Mouse (Mus musculus) spleen, adult 2 months (tissue): ENCODE data around the gene Plekha3. TPM values are rescaled to one million over a fixed set of nuclear protein-coding genes. Genes with fewer than 3 reads are reported as not detected.
A peak's percentile ranks its signal among the peaks of the same experiment; 100 is the strongest.

Experiments
- DNase-seq, 2 experiments: peaks; one replicate each; pipeline versions ENCODE4 v3.0.0 to v3.0.0-alpha.2; 2012 to 2021; ENCODE audit warnings: low spot score in 2 of 2, low read depth in 1 of 2
- H3K27ac ChIP-seq: fragments of 200-500 bp; 2 replicates; pipeline ENCODE4 v1.5.1; 2012; ENCODE audit warnings: low read length, inconsistent platforms; ENCODE audit not compliant: insufficient read depth
- H3K27me3 ChIP-seq: fragments of 200-500 bp; 2 replicates; pipeline ENCODE4 v1.6.1; 2012; ENCODE audit warnings: mild to moderate bottlenecking, moderate library complexity, low read length, inconsistent platforms; ENCODE audit not compliant: control insufficient read depth, insufficient read depth
- H3K36me3 ChIP-seq: fragments of 200-500 bp; 2 replicates; pipeline ENCODE4 v1.6.1; 2012; ENCODE audit warnings: mild to moderate bottlenecking, low read length, inconsistent platforms; ENCODE audit not compliant: control insufficient read depth, insufficient read depth
- H3K4me1 ChIP-seq: fragments of 200-500 bp; 2 replicates; pipeline ENCODE4 v1.6.1; 2011; ENCODE audit warnings: inconsistent platforms; ENCODE audit not compliant: control insufficient read depth, insufficient read depth, insufficient read length
- H3K4me3 ChIP-seq: fragments of 200-500 bp; 2 replicates; pipeline ENCODE4 v1.5.1; 2011; ENCODE audit warnings: mild to moderate bottlenecking, inconsistent platforms; ENCODE audit not compliant: insufficient read depth, insufficient read length; ENCODE audit errors: extremely low read depth
- CTCF ChIP-seq: fragments of 200-500 bp; IDR thresholded peaks from 2 replicates; pipeline ENCODE4 v1.5.1; 2011; ENCODE audit warnings: mild to moderate bottlenecking, inconsistent platforms; ENCODE audit not compliant: insufficient read depth, insufficient read length, insufficient replicate concordance; ENCODE audit errors: extremely low read depth
- POLR2A ChIP-seq: fragments of 200-500 bp; IDR thresholded peaks from 2 replicates; pipeline ENCODE4 v1.6.1; 2011; ENCODE audit warnings: low read depth, low read length, inconsistent platforms
- WGBS: fragments of 180-500 bp; shearing (Covaris S2); methylation state at CpG from one replicate; pipeline ENCODE4 v1.1.7; 2018; 5-methylcytosine and 5-hydroxymethylcytosine counted together
- polyA plus RNA-seq: library from polyadenylated mRNA; depleted of rRNA; stranded (reverse); fragments of >200 nt; gene quantifications from 2 replicates; pipeline ENCODE4 v1.2.3, GENCODE M21; 2012

The Plekha3 gene
- polyA plus RNA-seq, 1 experiment = 10.5 TPM

- H3K4me3 ChIP-seq = no peak overlapping the region
- no peaks in the 10 kb centered on the region for H3K4me1 ChIP-seq
- no peak for DNase-seq
- H3K27ac ChIP-seq = no peak overlapping the region
- peaks cover 3% of the 10 kb centered on the region for H3K36me3 ChIP-seq
- WGBS = 75% methylated on average over 6 of the region's 8 CpGs
- no peak for TF ChIP-seq CTCF
- TF ChIP-seq POLR2A = no peak
- no peaks in the 10 kb centered on the region for H3K27me3 ChIP-seq
Observed at GRCm38 (mm10) chr2:76659419-76659818, 15.7 kb upstream of the Plekha3 start.

DNA sequence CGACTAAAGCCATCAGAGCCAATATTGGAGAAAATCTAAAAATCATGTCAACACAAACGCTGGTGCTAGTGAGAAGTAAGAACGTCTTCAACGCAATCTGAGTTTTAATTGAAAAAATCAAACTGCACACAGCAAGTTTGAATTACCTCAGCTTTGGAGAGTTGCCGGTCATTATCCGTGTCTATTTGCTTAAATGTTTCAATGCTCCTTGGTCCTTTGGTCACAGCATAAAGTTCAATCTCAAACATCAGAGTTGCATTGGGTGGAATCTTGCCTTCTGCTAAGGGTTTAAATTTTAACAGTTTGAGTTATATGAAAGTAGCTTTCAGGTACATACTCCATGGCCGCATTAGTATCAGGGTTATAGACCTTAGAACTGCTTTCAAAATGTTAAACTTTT, 9.6 kb upstream of the Plekha3 start:
- peaks cover 4% of the 10 kb centered on the region for H3K36me3 ChIP-seq
- H3K4me3 ChIP-seq = no peak overlapping the region
- DNase-seq = no peak
- no peak overlapping the region for H3K27ac ChIP-seq
- WGBS = 96% methylated on average over 7 of the region's 7 CpGs
- H3K4me1 ChIP-seq = no peaks in the 10 kb centered on the region
- no peaks in the 10 kb centered on the region for H3K27me3 ChIP-seq
- TF ChIP-seq CTCF = no peak
- TF ChIP-seq POLR2A = no peak

DNA sequence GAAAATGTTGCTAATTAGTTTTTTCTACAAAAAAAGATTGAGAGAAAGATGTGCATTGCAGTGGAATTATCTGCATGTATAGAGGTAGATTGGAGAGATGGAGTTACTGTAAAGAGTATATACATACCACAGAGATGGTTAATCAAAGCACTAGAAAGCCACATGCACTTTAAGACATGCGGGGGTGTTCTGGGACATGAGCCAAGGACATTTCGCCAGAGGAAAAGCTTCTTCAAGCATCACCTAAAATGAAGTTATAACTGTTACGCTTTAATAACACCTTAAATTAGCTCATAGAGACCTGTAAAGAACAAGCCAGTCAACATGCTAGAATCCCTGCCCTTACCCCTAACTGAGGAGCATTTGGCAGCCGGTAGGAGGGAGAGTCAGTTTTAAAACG, 7.9 kb upstream of the Plekha3 start:
- no peak overlapping the region for H3K4me3 ChIP-seq
- H3K36me3 ChIP-seq = peaks cover 4% of the 10 kb centered on the region
- 77% methylated on average over 5 of the region's 5 CpGs for WGBS
- no peak overlapping the region for H3K27ac ChIP-seq
- DNase-seq = no peak
- TF ChIP-seq CTCF (no peak), POLR2A (no peak)
- H3K4me1 ChIP-seq = no peaks in the 10 kb centered on the region
- no peaks in the 10 kb centered on the region for H3K27me3 ChIP-seq

DNA sequence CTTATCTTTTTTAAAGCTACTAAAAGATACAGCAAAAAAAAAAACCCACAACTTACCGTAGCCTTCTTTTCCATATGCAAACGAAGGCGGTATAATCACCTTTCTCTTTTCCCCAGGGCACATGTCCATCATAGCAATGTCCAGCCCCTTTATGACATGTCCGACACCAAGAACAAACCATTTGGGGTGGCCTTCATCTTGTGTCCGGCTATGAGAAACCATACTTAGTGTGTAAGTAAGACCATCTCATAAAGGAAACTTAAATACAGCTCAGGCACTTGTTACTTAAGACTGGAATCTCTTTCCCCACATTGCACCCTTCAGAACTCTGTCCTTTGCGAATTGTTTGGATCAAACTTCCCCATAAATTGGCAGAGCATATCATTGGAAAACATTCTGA, 3.4 kb upstream of the Plekha3 start:
- no peaks in the 10 kb centered on the region for H3K27me3 ChIP-seq
- 75% methylated on average over 6 of the region's 6 CpGs for whole genome bisulfite sequencing
- no peak for DNase-seq
- H3K36me3 ChIP-seq = 0 out of 2 replicates have a peak, but pooled peaks cover 1% of the 10 kb centered on the region
- H3K4me3 ChIP-seq = no peak overlapping the region
- TF ChIP-seq CTCF (no peak), POLR2A (no peak)
- H3K27ac ChIP-seq = no peak overlapping the region
- H3K4me1 ChIP-seq = peaks cover 13% of the 10 kb centered on the region; the same call in 1 of the 2 replicates

GRCm38 (mm10) chr2:76672134-76672745, 2.8 kb upstream of the Plekha3 start:
- H3K4me1 ChIP-seq = peaks cover 15% of the 10 kb centered on the region; the same call in 1 of the 2 replicates
- no peaks in the 10 kb centered on the region for H3K27me3 ChIP-seq
- no peaks in the 10 kb centered on the region for H3K36me3 ChIP-seq
- H3K4me3 ChIP-seq = peak overlapping the region; percentile 65
- no peak overlapping the region for H3K27ac ChIP-seq
- TF ChIP-seq CTCF (no peak), POLR2A (no peak)
- DNase-seq = no peak
- WGBS = 8% methylated on average over 9 of the region's 9 CpGs

DNA sequence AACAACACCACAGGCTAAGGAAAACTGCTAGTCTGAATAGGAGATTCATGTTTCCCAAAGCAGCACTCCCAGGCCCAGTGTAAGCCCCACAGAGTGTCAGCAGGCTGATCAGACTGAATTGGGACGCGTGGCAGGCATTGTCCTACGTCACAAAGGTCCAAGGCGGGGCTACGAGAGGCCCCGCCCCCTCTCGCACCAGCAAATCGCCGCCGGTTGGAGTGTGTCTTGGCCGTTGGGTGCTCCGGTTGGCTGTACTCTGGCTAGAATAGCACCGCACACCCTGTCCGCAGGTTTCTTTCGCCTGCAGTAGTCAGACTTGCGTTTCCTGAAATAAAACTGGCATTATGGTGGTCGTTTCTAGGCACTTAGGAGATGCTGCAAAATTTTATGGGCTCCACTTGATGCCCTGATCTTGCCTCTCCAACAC, 2.1 kb upstream of the Plekha3 start, which contains the start of gene Fkbp7:
Fkbp7 (minus strand) TSS at position 151 of the 427 bp plus-strand sequence.
- H3K27me3 ChIP-seq = no peaks in the 10 kb centered on the region
- WGBS = under 1% methylated on average over 17 of the region's 17 CpGs
- peak; percentile 78 to 82 for DNase-seq
- H3K4me1 ChIP-seq = peaks cover 15% of the 10 kb centered on the region; the same call in 1 of the 2 replicates
- peak within 1 kb of the TSS; percentile 65 for H3K4me3 ChIP-seq
- H3K27ac ChIP-seq = peak within 1 kb of the TSS; percentile 43; the same call in 1 of the 2 replicates
- TF ChIP-seq POLR2A (peak; percentile 58), CTCF (no peak)
- H3K36me3 ChIP-seq = no peaks in the 10 kb centered on the region

GRCm38 (mm10) chr2:76673472-76674081, 1.5 kb upstream of the Plekha3 start:
- DNase-seq = peak; percentile 52 to 71
- peaks cover 15% of the 10 kb centered on the region; the same call in 1 of the 2 replicates for H3K4me1 ChIP-seq
- H3K27me3 ChIP-seq = no peaks in the 10 kb centered on the region
- peak overlapping the region; percentile 43; the same call in 1 of the 2 replicates for H3K27ac ChIP-seq
- 21% methylated on average over 7 of the region's 7 CpGs for WGBS
- H3K36me3 ChIP-seq = no peaks in the 10 kb centered on the region
- no peak for TF ChIP-seq POLR2A
- no peak for TF ChIP-seq CTCF
- H3K4me3 ChIP-seq = no peak overlapping the region
